Mouse (Mus musculus) forebrain, embryonic 11.5 days (tissue): Measurements from ENCODE around the gene Tmem258. TPM values are rescaled to one million over a fixed set of nuclear protein-coding genes. Genes with fewer than 3 reads are reported as not detected.
A peak's percentile ranks its signal among the peaks of the same experiment; 100 is the strongest.

Experiments
- ATAC-seq: fragments of 200-750 bp; cut with Nextera tagmentation; replicated peaks from 2 replicates; pipeline ENCODE4 v1.8.0; 2017; ENCODE audit warnings: moderate TSS enrichment; ENCODE audit not compliant: low FRiP score
- DNase-seq: peaks from one replicate; pipeline ENCODE4 v3.0.0-alpha.2; 2017; ENCODE audit warnings: low spot score
- H3K27ac ChIP-seq: fragments of 300-500 bp; sonication (generic); 2 replicates; pipeline ENCODE4 v1.5.1; 2014; ENCODE audit warnings: low read depth, low read length
- H3K27me3 ChIP-seq: fragments of 300-500 bp; sonication (generic); 2 replicates; pipeline ENCODE4 v1.6.1; 2014; ENCODE audit warnings: mild to moderate bottlenecking, low read length, mixed read lengths; ENCODE audit not compliant: control insufficient read depth, insufficient read depth
- H3K36me3 ChIP-seq: fragments of 300-500 bp; sonication (generic); 2 replicates; pipeline ENCODE4 v1.6.1; 2014; ENCODE audit warnings: mild to moderate bottlenecking, low read length, moderate library complexity, mixed read lengths; ENCODE audit not compliant: control insufficient read depth, insufficient read depth
- H3K4me1 ChIP-seq: fragments of 300-500 bp; sonication (generic); replicated peaks from 2 replicates; pipeline ENCODE4 v1.6.1; 2014; ENCODE audit warnings: low read length, mixed read lengths; ENCODE audit not compliant: control insufficient read depth, insufficient read depth
- H3K4me2 ChIP-seq: fragments of 300-500 bp; sonication (generic); 2 replicates; pipeline ENCODE4 v1.6.1; 2014; ENCODE audit warnings: low read depth, mild to moderate bottlenecking, low read length, moderate library complexity, mixed read lengths; ENCODE audit not compliant: severe bottlenecking
- H3K4me3 ChIP-seq: fragments of 300-500 bp; sonication (generic); 2 replicates; pipeline ENCODE4 v1.5.1; 2014; ENCODE audit warnings: low read depth, low read length
- H3K9ac ChIP-seq: fragments of 300-500 bp; sonication (generic); 2 replicates; pipeline ENCODE4 v1.6.1; 2014; ENCODE audit warnings: low read length
- H3K9me3 ChIP-seq: fragments of 300-500 bp; sonication (generic); 2 replicates; pipeline ENCODE4 v1.6.1; 2016; ENCODE audit warnings: low read length, mixed read lengths; ENCODE audit not compliant: control insufficient read depth
- WGBS: fragments of 180-500 bp; shearing (Covaris S2); extraction: QIAGEN DNeasy Blood & Tissue Kit; methylation state at CpG from one replicate; pipeline ENCODE4 v1.1.7; 2014; 5-methylcytosine and 5-hydroxymethylcytosine counted together
- polyA plus RNA-seq: library from polyadenylated mRNA; unstranded; fragments of >200 nt; fragmentation: Nextera tagmentation; extraction: Ambion mirVana; gene quantifications from 2 replicates; pipeline ENCODE4 v1.2.1, GENCODE M21; 2014

The Tmem258 gene
- polyA plus RNA-seq, 1 experiment from 2014 or later = 330 TPM

DNA sequence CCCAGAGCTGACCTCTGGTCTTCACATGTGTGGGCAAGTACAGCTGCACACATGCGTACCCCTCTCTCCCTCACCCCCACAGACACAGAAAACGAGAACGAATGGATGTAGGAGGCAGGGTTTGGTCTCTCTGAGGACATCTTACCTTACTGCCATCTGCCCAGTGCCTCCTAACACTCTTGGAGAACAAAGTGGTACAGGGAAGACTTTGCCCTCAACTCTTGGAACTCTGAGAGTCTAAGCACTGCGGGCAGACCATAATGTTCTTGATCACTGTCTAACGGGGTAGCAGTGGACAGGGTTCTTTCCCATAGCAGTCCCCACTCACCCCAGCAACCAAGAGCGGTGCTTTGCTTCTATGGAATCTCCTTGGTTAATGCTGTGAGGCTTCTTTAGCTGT is 14.8 kb upstream of the Tmem258 start:
- Histone ChIP-seq H3K36me3 (peaks cover 40% of the 10 kb centered on the region), H3K27me3 (no peaks in the 10 kb centered on the region), H3K4me2 (no peak overlapping the region), H3K9ac (no peak overlapping the region), H3K4me3 (no peak overlapping the region), H3K4me1 (peaks cover 11% of the 10 kb centered on the region; the same call in 1 of the 2 replicates), H3K9me3 (no peaks in the 10 kb centered on the region), H3K27ac (no peak overlapping the region)
- WGBS = 97% methylated on average over 6 of the region's 6 CpGs
- no peak for DNase-seq
- ATAC-seq = no peak

DNA sequence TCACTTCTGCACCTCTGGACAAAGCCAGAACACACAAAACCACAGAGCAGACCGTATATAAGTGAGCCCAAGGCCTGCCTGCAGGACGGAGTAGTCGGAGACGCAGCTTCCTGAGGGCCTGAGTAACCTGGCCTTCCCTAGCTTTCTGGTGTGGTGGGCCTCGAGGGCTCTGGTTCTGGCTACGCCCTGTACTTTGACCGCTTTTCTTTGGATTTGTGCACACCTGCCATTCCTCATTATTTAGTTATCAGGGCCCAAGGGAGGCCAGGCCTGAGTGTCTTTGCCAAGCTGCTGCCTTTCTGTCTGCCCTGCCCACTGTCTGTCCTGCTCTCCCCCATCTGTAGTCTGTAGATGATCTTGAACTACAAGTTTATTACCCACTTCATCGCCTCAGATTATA is 13.9 kb upstream of the Tmem258 start:
- H3K4me1 ChIP-seq = peaks cover 2% of the 10 kb centered on the region; the same call in 1 of the 2 replicates
- 95% methylated on average over 8 of the region's 8 CpGs for WGBS
- DNase-seq (no peak), ATAC-seq (no peak)
- no peak overlapping the region for H3K27ac ChIP-seq
- no peaks in the 10 kb centered on the region for H3K27me3 ChIP-seq
- no peak overlapping the region for H3K4me3 ChIP-seq
- H3K9ac ChIP-seq = no peak overlapping the region
- H3K36me3 ChIP-seq = peaks cover 40% of the 10 kb centered on the region
- no peak overlapping the region for H3K4me2 ChIP-seq
- no peaks in the 10 kb centered on the region for H3K9me3 ChIP-seq

DNA sequence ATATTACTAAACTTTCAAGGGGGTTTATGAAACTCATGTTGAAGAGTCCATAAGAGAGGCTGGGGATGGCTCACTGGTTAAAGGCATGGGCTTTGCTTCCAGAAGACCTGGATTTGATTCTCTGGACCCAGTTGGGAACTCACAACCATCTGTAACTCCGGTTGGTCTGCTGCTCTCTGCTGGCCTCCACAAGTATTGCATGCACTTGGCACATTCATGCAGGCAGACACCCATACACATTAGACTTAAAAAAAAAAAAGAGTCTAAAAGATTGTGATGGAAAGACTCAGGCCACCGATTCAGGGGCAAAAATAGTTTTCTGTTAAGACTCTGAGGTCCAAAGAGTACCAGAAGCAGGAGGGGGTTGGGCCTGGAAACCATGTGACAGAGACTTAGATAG is 13.0 kb upstream of the Tmem258 start:
- no peaks in the 10 kb centered on the region for H3K27me3 ChIP-seq
- peak; percentile 86 for DNase-seq
- no peak overlapping the region for H3K4me2 ChIP-seq
- peaks cover 40% of the 10 kb centered on the region for H3K36me3 ChIP-seq
- H3K27ac ChIP-seq = no peak overlapping the region
- H3K9ac ChIP-seq = no peak overlapping the region
- no peak overlapping the region for H3K4me3 ChIP-seq
- H3K4me1 ChIP-seq = peaks cover 2% of the 10 kb centered on the region; the same call in 1 of the 2 replicates
- 57% methylated on average over 2 of the region's 2 CpGs for WGBS
- no peaks in the 10 kb centered on the region for H3K9me3 ChIP-seq
- ATAC-seq = no peak

DNA sequence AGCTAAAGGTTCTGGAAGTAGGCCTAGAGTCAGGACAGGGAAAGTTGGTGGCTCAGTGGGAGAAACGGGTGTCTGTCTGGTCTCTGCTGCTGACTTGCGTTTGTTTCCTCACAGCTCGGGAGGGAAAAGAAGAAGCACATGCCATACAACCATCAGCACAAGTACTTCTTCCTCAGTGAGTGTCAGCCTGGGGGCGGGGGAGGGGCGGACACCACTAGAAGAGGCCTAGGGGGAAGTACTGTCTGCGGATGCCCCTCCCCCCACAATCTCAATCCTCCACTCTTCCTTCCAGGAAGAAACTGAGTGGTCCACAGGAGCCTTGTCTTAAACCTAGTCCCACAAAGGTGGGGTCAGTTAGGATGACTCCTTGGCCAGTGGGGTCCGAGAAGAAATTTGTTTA is 12.5 kb upstream of the Tmem258 start:
- Histone ChIP-seq H3K4me1 (no peaks in the 10 kb centered on the region; the same call in 1 of the 2 replicates), H3K36me3 (peaks cover 36% of the 10 kb centered on the region), H3K9me3 (no peaks in the 10 kb centered on the region), H3K4me3 (no peak overlapping the region), H3K27ac (no peak overlapping the region), H3K9ac (no peak overlapping the region), H3K4me2 (no peak overlapping the region), H3K27me3 (no peaks in the 10 kb centered on the region)
- 87% methylated on average over 7 of the region's 7 CpGs for WGBS
- DNase-seq (no peak), ATAC-seq (no peak; the same call in 1 of the 2 replicates)

DNA sequence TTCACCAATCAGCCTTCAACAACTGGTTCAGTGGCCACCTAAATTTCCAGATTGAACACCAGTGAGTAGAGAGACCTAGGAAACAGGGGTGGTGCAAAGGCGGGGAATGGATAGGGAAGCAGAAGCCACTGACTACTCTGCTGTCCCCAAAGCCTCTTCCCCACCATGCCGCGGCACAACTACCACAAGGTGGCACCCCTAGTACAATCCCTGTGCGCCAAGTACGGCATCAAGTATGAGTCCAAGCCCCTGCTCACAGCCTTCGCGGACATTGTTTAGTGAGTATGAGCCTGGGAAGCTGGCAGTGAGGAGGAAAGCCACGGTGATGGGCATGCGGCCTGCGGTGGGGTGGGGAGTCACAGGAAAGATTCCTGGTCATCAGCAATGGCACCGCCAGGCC is 9.5 kb upstream of the Tmem258 start:
- ATAC-seq = no peak
- WGBS = 87% methylated on average over 11 of the region's 11 CpGs
- no peaks in the 10 kb centered on the region for H3K9me3 ChIP-seq
- no peaks in the 10 kb centered on the region for H3K27me3 ChIP-seq
- H3K4me2 ChIP-seq = no peak overlapping the region
- H3K4me1 ChIP-seq = no peaks in the 10 kb centered on the region; the same call in 1 of the 2 replicates
- no peak for DNase-seq
- peaks cover 25% of the 10 kb centered on the region for H3K36me3 ChIP-seq
- no peak overlapping the region for H3K9ac ChIP-seq
- H3K4me3 ChIP-seq = no peak overlapping the region
- no peak overlapping the region for H3K27ac ChIP-seq

DNA sequence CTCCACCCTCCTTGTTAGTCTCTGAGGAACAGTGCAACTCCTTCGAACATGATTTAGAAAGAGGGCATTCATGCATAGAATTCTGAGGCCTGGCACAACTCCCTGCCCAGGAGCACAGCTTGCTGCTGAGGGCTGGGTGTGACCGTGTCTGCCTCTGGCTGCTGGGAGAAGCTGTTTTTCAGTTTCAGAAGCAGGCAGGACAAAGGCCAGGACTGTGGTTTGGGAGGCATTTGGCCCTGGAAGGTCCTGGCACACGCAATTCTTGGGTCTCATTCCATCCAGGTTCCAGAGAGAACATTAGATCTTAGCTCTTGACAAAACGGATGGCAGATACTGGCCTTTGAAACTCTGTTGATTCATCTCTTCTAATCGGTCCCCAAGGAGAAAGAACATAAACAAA is 8.6 kb upstream of the Tmem258 start:
- WGBS = 76% methylated on average over 5 of the region's 5 CpGs
- no peak overlapping the region for H3K4me2 ChIP-seq

DNA sequence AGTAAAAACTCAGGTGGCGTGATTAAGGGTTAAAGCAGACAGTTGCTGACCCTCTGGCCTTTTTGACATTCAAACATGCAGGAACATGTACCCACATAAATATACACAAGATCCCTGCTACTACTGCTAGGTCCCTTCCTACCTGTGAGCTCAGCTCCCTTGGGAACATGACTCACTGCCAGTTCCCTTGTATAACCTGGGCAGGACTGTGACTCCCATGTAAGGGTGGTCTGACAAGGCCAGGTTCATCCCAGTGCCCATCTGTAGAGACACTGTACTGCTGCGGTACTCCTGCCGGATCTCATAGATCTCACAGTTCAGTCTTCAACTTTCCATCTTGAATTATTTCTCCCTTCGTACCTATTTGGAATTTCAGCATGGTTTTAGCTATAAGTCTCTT is 6.7 kb upstream of the Tmem258 start:
- DNase-seq (no peak), ATAC-seq (no peak)
- H3K4me3 ChIP-seq = no peak overlapping the region
- H3K27me3 ChIP-seq = no peaks in the 10 kb centered on the region
- no peak overlapping the region for H3K27ac ChIP-seq
- H3K9me3 ChIP-seq = no peaks in the 10 kb centered on the region
- no peaks in the 10 kb centered on the region for H3K4me1 ChIP-seq
- peaks cover 25% of the 10 kb centered on the region for H3K36me3 ChIP-seq
- no peak overlapping the region for H3K9ac ChIP-seq
- no peak overlapping the region for H3K4me2 ChIP-seq
- 94% methylated on average over 4 of the region's 4 CpGs for WGBS

More for the DNA sequence above, 8.6 kb upstream of the Tmem258 start:
- Histone ChIP-seq H3K27me3 (no peaks in the 10 kb centered on the region), H3K27ac (no peak overlapping the region), H3K36me3 (peaks cover 25% of the 10 kb centered on the region), H3K9me3 (no peaks in the 10 kb centered on the region), H3K4me1 (no peaks in the 10 kb centered on the region; the same call in 1 of the 2 replicates), H3K4me3 (no peak overlapping the region), H3K9ac (no peak overlapping the region)
- ATAC-seq = no peak
- no peak for DNase-seq

DNA sequence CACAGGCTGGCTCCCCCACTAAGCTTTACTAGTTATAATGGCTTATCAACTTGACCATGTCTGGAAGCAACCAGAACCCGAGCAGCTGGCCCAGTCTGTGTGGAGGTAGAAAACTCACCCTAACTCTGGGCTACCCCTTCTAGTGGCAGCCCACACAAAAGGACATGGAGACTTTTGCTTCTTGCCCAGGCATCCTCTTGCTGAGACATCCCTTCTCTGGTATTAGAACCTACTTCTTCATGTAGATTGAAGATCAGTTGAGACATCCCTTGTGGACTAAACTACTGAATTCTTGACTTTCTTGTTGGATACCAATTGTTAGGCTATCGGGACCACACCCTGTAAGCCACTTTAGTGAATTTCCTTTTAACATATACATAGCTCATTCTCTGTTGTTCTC is 5.5 kb upstream of the Tmem258 start:
- ATAC-seq (no peak), DNase-seq (no peak)
- no peak overlapping the region for H3K27ac ChIP-seq
- peaks cover 17% of the 10 kb centered on the region for H3K36me3 ChIP-seq
- H3K4me2 ChIP-seq = no peak overlapping the region
- H3K27me3 ChIP-seq = no peaks in the 10 kb centered on the region
- H3K4me1 ChIP-seq = peaks cover 4% of the 10 kb centered on the region; the same call in 1 of the 2 replicates
- no peaks in the 10 kb centered on the region for H3K9me3 ChIP-seq
- no peak overlapping the region for H3K4me3 ChIP-seq
- H3K9ac ChIP-seq = no peak overlapping the region
- WGBS = 76% methylated on average over 2 of the region's 2 CpGs

DNA sequence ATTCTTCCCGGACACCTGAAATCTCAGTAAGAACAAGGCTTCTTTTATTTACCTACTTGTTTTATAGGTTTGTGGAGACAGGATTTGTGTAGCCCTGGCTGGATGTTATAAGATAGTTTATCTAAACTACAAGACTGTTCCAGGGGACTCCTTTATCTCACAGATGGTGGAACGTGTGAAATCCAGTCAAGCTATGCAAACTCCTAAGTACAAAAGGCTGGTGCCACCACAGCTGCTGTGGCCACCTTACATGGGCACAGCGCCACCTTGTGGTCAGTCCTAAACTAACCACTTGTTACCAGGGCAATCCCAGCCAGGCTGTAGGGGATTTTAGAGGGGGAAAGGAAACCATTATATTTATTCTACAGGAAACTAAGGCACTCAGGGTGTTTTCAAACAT is 5.1 kb upstream of the Tmem258 start:
- 27% methylated on average over 3 of the region's 3 CpGs for WGBS

More for the DNA sequence above, 5.1 kb upstream of the Tmem258 start:
- no peaks in the 10 kb centered on the region for H3K9me3 ChIP-seq
- no peaks in the 10 kb centered on the region for H3K27me3 ChIP-seq
- no peak overlapping the region for H3K9ac ChIP-seq
- H3K4me2 ChIP-seq = no peak overlapping the region
- peaks cover 17% of the 10 kb centered on the region for H3K36me3 ChIP-seq
- ATAC-seq (peak; percentile 46; the same call in 1 of the 2 replicates), DNase-seq (peak; percentile 91)
- H3K4me3 ChIP-seq = no peak overlapping the region
- no peak overlapping the region for H3K27ac ChIP-seq
- H3K4me1 ChIP-seq = peaks cover 4% of the 10 kb centered on the region; the same call in 1 of the 2 replicates
